Mouse (Mus musculus) brain, embryonic 18.5 days (tissue): ENCODE measurements around the gene Usp8.
A peak's percentile ranks its signal among the peaks of the same experiment; 100 is the strongest.

Source experiments
- DNase-seq: peaks from one replicate; pipeline ENCODE4 v3.0.0-alpha.2; 2012; ENCODE audit warnings: low read depth, low spot score

Usp8 gene

DNA sequence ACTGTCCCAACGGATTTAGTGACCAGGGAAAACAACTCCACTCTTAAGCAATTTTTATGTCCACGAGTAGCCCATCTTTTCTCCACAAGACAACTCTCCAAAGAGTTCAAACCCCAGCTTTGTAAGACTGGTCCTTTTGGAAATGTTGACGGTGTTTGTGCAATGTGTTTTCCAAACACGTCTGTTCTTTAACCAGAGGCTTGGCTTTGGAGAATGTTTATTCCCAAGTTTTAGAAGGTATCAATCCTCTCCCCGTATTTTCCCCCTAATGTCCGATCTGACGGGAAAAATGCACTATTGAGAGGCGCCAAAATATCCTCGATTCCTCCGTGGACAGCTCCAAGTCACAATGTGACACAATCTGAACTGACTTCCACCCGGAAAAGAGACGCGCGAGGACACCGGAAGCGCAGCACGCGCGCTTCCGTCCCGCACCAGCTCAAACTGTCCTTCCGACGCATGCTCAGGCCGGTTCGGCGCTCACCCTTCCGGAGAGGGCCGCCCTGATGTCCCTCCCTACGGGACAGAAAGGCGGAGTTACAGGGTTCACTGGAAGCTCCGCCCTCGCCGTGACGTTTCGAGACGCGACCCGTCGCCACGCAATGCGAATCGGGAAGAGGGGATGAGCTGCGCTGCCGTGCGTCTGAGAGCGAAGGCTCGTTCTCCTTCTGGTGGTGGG, at the start of gene Usp8:
TSS of gene Usp8 (plus strand) at position 570 of the 679 bp plus-strand sequence.
- DNase-seq: peak; percentile 96

DNA sequence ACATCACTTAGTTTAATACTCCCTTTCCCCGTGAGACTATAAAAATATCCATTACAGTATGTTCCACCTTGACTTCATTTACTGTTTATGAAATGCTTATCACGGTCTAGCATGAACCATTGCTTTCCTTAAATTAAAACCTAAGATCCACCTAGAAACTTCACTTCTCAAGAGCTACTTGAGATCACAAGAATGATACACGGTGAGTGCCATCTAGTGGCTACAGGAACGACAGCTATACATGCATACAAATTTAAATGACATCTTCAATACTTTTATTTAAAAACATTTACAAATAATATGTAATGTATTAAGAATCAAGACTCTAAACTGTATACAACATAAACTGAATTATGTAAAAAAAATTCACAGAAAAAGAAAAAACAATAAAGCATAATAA, 43.6 kb upstream of the Usp8 start:
- DNase-seq: peak; percentile 10

DNA sequence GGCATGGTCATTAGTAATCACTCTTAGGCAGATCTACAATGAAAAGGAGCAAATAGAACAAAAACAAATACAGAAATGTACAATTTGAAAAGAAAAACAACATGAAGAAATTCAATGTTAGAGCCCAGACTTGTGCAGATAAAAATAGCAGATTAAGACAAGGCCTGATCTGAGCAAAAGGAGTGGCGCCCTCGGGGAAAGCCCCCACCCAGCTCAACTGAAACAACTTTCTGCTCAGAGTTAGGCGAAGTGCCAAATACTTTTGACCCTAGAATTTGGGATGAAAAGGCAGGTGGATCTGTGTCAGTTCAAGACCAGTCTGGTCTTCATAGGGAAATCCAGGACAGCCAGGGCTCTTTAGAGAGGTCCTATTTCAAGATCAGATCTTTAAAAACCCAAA, 41.1 kb upstream of the Usp8 start:
- no peak for DNase-seq

DNA sequence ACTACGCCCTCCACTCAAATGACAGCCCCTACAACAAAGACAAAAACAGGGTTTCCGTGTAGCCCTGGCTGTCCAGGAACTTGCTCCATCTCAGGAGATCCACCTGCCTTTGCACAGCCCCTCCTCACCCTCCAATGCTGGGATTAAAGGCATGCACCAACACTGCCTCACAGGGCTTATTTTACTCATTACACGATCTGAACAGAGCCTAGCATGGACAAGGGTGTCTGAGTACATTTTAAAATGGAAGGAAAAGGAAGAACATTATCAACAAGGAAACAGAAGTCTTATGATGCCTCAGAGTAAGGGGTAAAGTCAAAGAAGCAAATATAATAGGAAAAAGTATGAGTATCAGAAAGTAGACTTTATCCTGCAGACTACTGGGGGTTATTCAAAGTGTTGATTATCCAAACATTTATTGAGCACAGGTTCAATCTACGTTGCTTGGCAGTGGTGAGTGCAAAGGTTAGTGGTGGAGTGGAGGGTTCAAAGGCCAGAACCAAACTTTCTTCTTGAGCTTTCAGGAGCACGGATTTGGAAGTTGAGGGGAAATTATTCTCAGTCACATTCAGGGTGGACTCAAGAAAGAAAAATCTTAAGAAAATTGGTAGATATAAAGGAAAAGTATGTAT, 38.4 kb upstream of the Usp8 start:
- DNase-seq: no peak

DNA sequence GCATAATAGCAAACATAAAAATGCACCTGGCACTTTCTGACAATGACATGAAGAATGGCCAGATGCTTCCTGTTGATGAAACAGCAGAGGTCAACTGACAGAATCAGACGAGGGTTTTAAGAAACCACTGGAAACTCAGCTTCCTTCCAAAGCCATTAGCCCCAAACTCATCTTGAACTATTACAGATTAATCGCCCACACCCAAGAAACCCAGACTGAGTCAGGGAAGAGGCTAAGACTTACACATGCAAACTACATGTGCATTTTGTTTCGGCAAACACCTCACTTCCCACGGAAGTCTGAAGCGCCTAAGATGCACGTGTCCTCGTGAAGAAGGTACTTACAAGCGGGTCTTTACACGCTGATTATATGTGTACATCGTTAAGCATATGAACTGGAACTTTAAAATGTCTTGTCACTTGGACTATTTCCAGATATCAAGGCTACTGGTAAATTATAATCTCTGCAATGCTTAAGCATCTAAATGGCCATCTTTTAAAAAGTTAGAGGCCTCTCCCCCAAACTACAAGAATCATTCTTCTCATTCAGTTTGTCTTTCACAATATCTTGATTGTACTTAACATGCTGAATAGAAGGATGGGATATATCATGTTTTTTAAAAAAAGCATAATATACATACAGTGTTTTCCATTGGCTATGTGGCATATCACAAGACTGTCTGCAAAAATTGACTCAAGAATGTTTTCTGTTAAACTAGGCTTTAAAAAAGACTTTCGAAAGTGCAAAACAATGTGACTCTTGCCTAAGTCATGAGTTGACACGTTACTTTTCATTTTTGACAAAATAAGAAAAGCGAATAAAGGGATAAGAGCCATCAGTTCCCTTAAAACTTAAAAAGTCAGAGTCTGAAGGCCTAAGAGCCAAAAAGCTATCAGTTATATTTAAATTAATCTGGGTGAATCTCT, 33.5 kb upstream of the Usp8 start:
- DNase-seq: no peak

DNA sequence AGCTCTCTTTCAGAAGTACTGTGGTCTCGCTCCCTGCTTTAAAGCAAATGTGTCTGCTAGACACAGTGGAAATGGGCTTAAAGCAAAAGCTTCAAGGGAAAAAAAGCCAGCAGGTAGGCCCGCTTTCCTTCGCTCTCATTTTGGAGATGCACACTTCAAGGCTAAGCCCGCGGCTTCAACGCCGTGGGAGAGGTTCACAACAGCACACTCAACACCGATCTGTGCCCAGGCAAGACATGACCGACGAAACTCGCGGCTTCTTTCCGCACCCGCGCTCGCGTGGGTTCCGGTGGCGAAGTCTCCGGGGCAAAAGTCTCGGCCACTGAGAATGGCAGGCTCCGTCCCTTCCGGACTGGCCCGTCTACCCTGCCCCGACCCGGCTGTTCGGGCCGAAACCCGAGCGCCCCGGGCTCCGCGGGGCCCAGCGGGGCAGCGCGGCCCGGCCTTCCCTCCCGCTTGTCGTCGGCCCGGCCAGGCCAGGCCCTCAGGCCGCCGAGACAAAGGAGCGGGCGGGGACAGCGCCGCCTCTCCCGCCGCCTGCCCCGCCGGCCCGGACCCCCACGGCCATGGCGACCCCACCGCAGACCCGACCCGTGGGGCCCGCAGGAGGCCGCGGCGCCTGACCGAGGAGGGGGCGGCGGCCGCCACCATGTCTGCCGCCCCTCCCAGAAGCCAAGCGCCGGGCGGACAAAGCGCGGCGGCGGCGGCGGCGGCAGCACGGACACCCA, 32.5 kb upstream of the Usp8 start:
- peak; percentile 2 for DNase-seq

DNA sequence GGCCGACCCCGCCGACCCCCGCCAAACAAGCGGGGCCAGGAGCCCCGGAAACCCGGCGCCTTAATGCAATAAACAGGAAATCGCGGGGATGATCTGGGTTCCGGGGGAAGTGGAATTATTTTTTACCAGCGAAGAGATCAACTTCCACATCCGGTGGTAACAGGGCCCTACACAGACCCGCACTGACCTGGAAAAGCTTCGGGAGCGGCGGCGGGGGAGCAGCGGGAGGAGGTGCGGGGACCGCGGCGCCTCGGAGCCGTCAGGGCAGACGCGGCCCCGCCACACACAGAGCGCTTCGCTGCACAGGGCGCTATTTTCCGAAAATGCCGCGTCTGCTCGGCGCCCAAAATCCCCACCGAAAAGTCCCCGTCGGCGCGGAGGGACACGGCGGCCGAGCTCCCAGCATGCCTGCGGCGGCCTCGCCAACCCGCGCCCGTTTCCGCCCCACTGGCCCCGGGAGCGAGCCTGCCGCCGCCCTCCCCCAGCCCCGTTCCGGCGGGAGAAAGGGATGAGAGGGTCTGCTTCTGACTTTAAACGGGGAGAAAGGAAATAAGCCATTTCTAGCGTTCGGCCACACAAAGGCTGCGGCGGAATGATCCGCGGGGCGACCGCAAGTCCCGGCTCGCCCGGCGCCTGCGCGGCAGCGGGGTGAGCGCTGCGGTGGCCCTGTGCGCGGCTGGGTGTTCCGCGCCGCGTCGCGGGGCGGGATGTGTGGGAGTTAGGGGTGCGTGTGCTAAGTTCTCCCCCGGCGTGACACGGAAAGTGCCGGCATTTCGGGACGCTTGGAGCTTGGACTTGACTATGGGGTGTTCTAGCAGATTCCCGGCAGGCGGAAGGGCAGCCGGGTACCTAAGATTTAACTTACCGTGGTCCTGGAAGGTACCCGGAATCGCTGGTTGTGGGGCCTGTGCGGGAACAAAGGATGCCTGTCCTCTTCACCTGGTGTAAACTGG, 31.7 kb upstream of the Usp8 start:
- DNase-seq: peak; percentile 81

DNA sequence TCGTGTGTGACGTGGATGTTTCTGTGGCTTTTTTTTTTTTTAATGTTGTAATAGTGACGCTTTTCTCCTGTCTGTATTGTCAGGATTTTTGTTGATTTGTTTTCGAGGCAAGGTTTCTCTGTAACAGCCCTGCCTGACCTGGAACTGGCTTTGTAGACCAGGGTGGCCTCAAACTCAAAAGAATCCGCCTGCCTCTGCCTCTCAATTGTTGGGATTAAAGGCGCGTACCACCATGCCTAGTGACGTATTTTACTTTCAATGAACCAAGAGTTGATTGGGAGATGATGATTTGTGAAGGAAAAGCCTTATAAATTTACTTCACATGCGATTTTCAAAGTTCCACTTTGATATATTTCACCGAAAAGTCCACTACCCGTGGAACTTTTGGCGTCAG, 31.0 kb upstream of the Usp8 start, which contains the start of gene Gabpb1:
TSS of gene Gabpb1 (minus strand) at position 216 of the 394 bp plus-strand sequence.
- DNase-seq: peak; percentile 4

DNA sequence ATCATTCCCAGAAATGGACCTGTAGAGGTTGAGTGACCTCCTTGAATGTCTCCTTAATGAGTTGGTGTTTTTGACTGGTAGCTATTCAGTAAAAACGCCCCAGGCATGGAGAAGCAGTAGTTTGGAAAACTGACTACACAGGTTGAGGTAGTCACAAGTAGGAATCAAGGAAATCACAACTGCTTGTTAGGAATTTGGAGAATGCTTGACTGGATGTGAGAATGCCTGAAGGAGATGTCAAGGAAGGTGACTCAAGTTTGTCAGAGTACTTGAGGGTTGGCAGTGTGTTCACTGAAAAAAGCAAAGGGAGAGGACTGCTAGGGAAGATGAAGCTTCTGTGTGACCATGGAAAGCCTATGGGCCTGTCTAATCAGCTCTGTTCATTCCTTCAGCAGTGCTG, 29.8 kb upstream of the Usp8 start:
- no peak for DNase-seq

DNA sequence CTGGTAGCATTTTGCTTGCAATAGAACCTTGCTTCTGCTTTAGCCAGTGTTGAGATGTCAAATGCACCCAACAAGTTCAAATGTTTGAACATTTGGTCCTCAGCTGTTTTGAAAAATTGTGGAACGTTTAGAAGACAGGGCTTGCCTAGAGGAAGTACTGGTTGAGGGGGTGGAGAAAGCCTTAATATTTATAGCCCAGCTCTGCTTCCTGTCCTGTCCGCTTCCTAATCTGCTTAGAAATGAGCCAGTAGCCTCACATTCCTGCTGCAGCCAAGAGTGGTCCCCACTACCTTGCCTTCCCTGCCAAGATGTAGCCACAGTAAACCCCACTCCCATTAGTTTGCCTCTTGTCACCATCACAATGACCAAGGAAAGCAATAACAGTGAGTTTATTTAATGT, 24.8 kb upstream of the Usp8 start:
- DNase-seq: no peak

DNA sequence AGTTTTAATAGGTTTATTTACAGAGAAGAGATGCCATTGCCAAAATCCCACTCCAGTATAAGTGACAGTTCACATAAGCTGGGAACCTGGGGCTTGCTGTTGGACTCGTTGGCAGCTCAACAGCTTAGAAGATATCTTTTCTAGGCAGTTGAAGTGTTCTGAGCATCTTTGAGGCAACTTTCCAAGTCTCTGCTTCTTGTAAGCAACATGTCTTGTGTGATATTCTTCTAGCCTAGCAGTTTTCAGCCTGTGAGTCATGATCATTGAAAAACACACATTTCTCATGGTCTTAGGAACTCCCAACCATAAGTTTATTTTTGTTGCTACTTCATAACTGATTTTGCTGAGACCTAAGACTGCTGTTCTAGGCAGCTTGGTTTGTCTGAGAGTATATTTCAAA, 24.2 kb upstream of the Usp8 start:
- DNase-seq: no peak

DNA sequence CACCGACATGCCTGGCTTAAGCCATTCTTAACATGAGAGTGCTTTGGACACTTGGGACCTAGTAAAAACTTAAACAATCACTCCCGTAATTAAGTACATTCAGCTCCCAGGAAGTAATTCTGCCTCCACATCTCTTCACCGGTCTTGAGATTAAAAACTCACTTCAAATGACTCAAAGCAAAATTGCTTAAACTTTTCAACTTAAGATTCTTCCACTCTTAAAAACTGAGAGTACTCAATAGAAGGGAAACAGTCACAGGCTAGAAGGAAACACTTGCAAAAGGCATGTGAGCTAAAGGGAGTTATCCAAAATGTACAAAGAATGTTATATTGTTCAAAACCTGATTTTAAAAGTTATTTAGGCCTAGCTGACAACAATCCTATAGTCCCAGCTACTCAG, 15.8 kb upstream of the Usp8 start:
- DNase-seq: no peak

DNA sequence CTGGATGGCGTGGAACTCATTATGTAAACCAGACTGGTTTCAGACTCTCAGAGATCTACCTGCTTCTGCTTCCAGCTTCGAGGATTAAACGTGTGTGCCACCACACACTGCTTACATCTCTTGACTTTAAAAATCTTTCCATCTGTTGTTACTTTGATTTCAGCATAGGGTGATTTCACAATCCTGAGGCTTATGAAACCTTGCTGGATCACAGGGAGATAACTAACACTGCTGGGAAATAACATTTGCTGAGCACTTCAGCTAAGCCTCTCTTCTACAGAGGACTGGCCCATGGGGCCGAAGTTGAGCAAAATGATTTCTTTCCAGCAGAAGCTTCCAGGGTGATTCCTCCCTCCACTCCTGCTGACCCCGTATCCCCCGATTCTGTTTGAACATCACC, 11.8 kb upstream of the Usp8 start:
- no peak for DNase-seq

DNA sequence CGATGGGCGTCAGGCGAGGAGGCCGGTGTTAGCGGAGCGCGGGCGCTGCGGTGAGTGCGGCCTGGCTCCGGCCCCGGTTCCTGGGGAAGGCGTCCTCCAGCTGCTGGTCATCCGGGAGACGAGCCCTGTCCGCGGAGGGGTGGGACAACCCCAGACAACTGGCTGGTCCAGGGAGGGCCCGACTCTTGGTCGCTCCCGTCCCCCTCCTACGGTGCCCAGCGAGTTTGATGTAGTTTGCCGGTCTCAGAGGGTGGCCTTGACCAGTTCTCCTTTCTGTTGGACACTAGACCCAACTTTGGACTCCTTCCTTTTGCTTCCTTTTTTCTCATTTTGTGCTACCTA, 281 bp downstream of the Usp8 start:
- DNase-seq: no peak

DNA sequence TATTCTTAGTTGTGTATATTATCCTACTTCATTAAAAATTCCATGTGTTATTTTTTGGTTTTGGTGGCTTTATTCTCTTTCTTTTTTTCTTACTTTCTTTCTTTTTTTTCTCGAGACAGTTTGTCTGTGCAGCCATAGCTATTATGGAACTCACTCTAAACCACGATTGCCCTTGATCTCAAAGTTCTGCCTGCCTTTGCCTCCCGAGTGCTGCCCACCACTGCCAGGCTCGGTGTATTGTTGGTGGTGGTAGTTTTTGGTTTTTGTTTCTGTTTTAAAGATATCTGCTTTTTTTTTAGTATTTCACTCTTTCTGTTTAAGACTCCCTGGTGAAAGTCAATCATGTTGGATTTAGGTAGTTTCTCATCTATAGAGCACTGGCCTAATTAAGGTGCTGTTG, 1.2 kb downstream of the Usp8 start:
- no peak for DNase-seq

DNA sequence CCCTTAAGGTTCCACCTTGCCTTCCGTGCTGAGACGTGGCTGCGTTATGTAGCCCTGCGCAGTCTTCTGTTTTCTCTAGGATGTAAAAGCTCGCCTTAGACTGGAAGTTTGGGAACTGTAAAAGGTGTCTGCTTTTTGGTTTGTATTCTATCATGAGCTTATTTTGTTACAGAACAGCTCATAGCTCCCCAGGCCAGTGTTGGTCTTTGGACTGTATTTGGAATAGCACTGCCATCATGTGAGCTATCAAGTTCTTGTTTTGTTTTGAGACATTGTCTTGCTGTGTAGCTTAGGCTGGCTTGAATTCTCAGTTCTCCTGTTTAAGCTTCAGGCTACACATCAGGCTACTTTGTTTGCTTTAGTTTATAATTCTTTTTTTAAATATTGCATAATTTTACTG, 5.4 kb downstream of the Usp8 start:
- DNase-seq: no peak

DNA sequence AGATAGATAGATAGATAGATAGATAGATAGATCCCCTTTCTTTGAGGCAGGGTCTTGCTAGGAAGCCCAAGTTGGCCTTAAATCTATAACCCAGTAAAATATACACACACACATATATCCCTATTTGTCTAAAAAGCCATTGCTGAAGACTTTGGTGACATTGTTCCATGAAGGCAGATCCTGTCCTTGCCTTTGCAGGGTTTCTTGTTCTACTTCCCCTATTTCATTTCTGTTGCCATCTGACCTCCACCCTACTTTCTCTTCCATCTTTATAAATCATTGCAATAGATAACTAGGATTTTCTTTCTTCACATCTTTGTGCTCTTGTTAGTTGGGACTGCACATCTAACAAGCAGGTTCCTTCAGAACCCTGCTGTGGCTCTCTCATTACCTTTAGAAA, 5.8 kb downstream of the Usp8 start:
- no peak for DNase-seq

DNA sequence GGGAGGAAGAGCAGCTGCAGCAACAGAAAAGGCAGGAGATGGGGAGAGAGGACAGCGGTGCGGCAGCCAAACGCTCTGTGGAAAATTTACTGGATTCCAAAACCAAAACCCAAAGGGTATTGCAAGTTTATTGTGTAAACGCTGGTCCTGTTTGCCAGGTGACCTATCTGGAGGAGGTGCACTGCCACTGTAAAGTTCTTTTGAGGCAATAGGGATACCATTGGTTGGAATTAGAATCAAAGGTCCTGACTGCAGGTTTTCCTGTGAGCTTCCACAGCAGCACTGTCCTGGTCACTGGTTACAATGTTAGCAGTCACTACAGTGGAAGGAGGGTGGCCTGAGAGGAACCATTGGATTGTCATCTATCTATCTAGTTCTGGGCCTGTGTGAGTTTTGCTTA, 22.1 kb downstream of the Usp8 start:
- no peak for DNase-seq

DNA sequence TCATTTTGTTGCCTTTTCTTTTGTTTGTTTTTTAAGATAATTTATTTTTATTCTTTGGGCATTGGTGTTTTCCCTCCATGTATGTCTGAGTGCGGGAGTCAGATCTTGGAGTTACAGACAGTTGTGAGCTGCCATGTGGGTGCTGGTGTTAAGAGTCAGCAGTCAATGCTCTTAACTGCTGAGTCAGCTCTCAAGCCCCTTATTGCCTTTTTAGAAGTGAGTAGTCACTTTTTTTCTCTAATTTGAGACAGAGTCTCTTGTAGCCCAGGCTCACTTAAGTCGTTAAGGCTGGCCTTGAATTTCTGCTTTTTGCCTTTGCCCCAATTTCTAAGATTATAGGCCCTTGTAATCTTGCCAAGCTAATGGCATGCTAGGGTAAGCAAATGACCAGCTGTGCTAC, 23.4 kb downstream of the Usp8 start:
- DNase-seq: no peak

DNA sequence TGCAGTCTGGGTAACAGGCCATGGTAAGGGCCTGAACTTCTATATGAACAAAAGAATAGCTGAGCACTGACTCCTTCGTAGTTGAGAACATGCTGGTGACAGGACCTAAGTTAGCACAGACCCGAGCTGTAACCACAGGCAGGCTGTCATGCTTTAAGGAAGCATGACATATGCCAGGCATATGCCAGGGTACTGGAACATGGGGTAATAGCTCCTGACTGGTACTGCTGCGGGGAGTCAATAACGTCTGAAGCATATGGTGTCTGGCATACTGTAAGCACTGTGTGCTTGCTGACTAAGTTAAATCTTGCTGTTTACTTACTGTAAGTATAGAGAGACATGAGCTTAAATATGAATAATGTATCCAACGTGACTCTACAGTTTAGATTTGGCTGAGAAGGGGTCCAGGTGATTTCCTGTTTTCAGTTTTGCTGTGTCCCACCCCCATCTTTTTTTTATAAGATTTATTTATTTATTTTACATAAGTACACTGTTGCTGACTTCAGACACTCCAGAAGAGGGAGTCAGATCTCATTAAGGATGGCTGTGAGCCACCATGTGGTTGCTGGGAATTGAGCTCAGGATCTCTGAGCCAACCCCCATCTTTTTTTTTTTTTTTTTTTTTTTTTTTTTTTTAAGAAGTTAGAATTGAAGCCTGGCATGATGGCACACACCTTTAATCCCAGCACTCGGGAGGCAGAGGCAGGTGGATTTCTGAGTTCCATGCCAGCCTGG, 28.4 kb downstream of the Usp8 start:
- DNase-seq: no peak
